Mouse (Mus musculus) layer of hippocampus, postnatal 36 days (tissue): ENCODE data around the gene Ndst4. TPM values are rescaled to one million over a fixed set of nuclear protein-coding genes. Genes with fewer than 3 reads are reported as not detected.

Experiments
- DNase-seq, 2 experiments: peaks; one replicate each; pipeline ENCODE4 v3.0.0; 2022
- total RNA-seq, 2 experiments: library from RNA; stranded (reverse); gene quantifications; 2 replicates each; pipeline ENCODE4 v1.2.3; 2021

The Ndst4 gene
- total RNA-seq, 2 experiments from 2014 or later: 17.2 to 17.8 TPM

DNA sequence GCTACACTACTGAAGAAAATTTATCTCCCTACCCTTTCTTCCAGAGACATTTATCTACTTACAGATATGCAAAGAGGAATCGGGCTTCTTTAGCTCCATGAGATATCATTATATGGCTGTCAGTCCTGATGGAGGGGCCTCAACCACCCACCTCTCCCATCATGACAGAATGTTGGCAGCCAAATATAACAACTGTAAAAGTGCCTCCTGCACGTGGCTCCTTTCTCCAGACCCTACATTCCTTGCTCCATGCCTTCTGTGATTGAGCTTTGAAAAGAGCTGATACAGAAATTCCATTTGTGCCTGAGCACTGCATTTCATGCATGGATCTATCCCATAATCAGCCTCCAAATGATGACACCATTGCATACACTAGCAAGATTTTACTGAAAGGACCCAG, 331.1 kb downstream of the Ndst4 start:
- DNase-seq: no peak

DNA sequence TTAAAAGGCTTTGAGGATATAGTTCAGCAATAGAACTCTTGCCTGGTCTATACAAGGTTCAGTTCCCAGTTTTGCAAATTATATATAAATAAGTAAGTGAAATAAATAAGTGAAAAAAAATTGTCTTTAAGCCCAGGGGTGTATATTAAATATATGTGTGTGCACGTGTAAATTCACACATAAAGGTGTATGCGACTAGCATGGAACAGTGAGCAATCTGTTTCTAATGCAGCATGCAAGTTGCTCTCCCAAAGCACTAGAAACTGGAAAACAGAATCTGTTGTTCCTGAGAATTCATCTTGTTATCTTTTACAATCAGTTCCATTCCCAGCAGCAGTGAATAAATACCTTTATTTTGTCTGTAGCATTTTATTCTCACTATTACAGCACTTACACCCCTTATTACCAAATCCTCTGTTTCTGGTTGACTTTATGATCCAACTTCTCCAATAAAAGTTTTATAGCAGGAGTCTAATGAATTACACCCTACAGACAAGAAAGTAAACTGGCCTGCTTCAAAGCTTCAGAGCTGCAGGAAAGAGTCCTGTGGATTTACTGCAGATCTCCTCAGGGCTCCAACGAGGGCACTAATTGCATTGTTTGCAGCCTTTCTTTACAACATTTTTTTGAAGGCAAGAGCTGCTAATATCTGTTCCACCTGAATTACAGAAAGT, 340.7 kb downstream of the Ndst4 start:
- no peak for DNase-seq

DNA sequence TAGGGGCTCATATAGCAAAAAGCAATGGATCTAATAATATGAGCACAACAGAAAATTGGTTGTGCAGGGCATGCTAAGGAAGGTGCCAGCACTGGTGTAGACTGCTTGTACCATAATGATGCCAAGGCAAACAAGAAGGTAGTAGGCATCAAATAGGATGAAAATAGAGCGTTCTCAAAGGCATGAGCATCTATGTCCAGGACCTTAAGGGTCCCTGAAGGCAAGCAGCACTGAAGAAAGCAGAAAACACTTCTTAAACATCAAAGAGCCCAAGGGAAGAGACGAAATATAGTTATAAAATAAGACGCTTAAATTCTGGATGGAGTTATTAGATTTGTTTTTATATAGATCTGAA, 341.2 kb downstream of the Ndst4 start:
- DNase-seq: no peak

DNA sequence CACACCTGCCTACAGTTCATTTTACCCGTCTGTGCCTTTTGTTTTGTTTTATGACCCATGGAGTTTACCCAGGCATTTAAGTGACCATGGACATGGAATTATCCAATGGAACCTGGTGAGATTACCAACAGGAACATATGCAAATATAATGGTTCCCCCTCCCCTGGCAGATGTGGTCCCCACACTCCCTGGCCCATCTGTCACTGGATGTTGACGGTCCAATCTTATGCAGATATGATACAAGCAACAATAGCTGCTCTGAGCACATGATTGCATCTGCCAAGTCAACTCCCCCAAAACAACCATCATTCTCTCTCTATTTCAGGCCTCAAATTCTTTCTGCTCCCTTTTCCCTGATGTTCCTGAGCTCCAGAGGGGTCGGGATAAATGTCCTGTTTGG, 342.5 kb downstream of the Ndst4 start:
- no peak for DNase-seq

DNA sequence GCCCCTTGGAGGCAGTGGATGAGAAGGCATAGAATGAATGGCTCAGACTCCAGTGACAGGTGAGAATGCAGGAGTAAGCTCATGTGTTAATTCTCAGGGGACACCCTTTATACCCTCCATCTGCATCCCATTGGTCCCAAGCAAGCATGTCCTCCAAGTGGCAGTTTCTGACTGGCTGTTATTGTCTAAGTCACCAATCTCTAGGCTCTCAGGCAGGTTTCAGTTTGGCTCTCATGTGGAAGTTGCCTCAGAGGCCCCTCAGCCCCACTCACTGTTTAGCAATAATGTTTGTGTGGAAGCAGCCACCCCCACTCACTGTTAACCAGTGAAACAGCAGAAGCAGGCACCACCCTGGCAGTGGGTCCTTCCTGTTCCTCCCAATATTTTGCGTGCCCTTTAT, 353.0 kb downstream of the Ndst4 start:
- DNase-seq: no peak

DNA sequence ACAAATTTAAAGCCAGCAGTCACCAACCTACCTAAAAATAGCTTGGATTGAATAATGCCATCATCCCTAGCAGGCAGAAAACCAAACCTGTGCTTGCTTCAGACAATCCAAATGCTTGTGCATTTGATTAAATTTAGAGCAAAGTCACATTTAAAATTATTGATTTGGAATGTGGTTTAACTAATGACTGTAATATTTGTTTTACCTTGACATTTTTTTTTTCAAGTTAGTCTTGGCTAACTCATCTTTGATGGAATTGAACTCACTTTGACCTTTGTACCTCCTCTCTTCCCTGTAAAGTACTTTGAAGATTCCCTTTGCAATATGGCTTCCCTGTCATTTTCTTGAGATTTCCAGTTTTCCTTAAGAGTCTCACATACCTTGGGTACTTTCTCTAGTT, 356.8 kb downstream of the Ndst4 start:
- no peak for DNase-seq
